Mouse (Mus musculus): Measurements from ENCODE around the gene Setdb2. TPM values are rescaled to one million over a fixed set of nuclear protein-coding genes. Genes with fewer than 3 reads are reported as not detected.

Setdb2 gene
- total RNA-seq, 4 experiments from 2014 or later = 5.3 to 8.1 (median 6.2) TPM

DNA sequence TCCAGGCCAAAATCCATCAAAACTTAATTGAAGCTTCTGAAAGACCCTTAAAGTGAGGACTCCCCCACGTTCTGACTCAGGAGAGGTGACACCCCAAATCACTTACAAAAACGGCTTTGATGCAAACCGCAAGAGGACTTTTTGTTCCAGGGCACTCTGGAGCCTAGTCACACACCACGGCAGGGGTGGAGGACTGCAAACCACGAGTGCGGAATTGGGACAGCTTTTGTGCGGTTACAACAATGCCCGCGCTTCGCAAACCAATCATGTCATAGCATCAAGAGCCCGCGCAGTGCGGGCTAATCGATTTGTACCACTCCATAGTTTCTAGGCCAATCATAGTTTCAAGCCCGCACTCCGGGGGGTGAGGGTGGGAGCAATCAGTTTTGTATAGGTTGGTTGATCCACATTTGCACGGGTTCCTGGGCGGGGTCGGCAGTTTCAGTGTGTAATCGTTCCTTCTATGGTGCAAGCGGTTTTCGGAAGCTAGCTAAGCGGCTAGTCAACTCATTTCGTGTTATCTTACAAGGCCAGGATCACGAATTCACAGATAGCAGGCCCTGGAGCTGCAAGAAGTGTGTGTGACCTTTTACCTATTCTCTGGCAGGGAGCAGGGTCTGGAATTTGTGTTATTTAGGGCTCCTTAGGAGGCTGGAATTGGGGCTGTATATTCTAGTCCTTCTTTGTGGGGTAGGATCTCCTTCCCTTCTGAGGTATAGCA, 70.2 kb downstream of the Setdb2 start:
- no peak for DNase-seq (ENCODE audit: low spot score in 2 of 2)

DNA sequence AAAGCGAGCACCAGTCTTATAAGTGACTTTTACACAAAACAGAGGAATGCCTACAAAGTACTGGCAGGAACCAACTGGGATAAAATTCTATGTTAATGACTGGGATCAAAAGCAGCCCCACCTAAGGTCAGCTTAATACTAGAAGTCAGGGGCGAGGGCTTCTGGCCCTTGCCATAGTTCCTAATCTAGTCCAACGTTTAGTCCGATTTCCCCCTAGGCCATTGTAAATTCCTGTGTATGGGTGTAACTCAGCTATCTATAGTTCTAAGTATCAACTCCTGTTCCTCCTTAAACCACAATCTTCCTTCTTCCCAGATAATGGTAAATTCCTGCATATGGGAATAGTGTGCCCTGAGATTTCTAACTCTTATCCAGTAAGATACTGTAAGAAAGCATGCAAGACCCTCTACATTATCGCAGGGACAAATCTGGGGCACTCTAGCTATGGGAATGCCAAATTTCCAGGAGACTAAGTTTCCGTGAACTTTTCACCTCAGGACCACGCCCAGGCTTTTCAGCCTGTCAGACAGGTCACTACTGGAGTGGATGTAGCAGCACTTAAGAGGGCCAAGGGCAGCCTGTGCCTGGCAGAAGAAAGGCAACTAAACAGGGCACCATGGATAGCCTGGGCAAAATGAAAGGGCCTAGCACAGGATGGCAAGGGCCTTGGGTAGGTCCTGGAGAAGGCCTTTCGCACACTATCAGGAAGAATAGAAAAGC, 74.1 kb downstream of the Setdb2 start:
- DNase-seq (ENCODE audit: low spot score in 2 of 2) = no peak

DNA sequence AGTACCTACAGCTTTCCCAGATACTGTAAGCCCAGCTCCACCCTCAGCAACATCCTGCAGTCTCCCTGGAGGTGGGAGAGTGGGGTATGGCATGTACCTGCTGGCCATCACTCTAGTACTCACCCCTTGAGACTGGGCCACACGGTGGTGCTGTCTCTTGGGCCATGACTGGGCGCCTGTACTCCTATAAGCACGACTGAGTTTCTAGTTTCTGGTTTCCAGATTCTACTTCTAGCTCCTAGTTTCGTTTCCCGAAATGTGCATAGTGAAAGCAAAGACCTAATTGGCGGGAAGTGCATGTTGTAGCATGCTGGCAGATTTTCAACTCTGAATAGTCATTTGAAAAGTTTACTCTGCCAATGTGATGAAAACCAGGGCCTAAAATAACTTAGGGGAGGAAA, 75.4 kb downstream of the Setdb2 start, which contains the start of gene Phf11d:
Phf11d (minus strand) TSS at position 227 of the 401 bp plus-strand sequence.
- no peak for DNase-seq (ENCODE audit: low spot score in 2 of 2)

Other genes with a start within 250 kb of the Setdb2 start
- gene Rcbtb1, start 239.7 kb downstream of the Setdb2 start, total RNA-seq (2022) = 10 to 100 TPM; 39.1 to 44.2 (median 40.2) TPM
- gene Gm6904, start 180.7 kb downstream of the Setdb2 start, total RNA-seq (2022) = under 1 TPM in 1 of 4 experiments, not detected in 3; 0.81 TPM
- under 1 TPM in 1 of 4 experiments, not detected in 3; 0.28 TPM for gene Phf11a, start 143.4 kb downstream of the Setdb2 start, total RNA-seq (2022)
- gene Phf11b, start 99.5 kb downstream of the Setdb2 start, total RNA-seq (2022) = 1 to 10 TPM in 2 of 4 experiments, under 1 TPM in 2; 0.51 to 1.8 (median 1.0) TPM
- gene Phf11d, start 75.4 kb downstream of the Setdb2 start, total RNA-seq (2022) = 1 to 10 TPM in 3 of 4 experiments, under 1 TPM in 1; 0.61 to 2.5 (median 1.6) TPM
- under 1 TPM; 0.17 to 0.60 (median 0.23) TPM for gene Phf11c, start 45.5 kb downstream of the Setdb2 start, total RNA-seq (2022)
- gene Cab39l, start 88 bp upstream of the Setdb2 start, total RNA-seq (2022) = 10 to 100 TPM; 22.7 to 31.4 (median 29.1) TPM
- 10 to 100 TPM; 59.6 to 72.2 (median 64.0) TPM for gene Cdadc1, start 157.1 kb upstream of the Setdb2 start, total RNA-seq (2022)
- gene Shisa2, start 184.4 kb upstream of the Setdb2 start, total RNA-seq (2022) = 1 to 10 TPM; 2.7 to 3.9 (median 3.3) TPM